Mouse (Mus musculus) ES-E14 (cell line): ENCODE data around the gene Tapt1.

Source experiments
- ZC3H11A ChIP-seq: IDR thresholded peaks from 2 replicates; pipeline ENCODE4 v1.6.1; 2012; ENCODE audit warnings: low read depth, mild to moderate bottlenecking, inconsistent platforms, low read length, borderline replicate concordance
- ZNF384 ChIP-seq: IDR thresholded peaks from 2 replicates; pipeline ENCODE4 v1.6.1; 2012; ENCODE audit warnings: low read depth, low read length, inconsistent platforms

DNA sequence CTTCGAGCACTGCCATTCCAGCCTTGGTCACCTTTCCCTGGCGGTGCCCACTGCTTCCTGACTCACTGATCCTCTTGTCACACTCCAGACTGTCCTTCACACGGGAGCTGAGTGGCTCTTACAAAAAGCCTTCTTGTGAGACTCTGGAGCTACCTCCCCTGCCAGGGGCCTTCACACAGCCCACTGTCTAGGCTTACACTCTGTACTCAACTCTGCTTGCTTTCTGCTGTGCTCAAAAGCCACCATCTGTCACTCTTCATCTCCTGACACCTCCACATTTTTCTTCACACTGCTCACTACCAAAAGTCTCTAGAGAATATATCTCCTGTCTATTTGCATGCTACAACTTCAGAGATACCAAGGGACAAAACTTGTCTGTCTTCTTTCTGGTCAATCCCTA, 46.0 kb downstream of the Tapt1 start:
- TF ChIP-seq ZNF384 = no peak
- TF ChIP-seq ZC3H11A = no peak
